Mouse (Mus musculus): ENCODE measurements around the gene Dysf.

The Dysf gene

GRCm38 (mm10) chr6:84051032-84051431 lies 42.6 kb downstream of the Dysf start:
- ATAC-seq (ENCODE audit: low TSS enrichment) = no peak

DNA sequence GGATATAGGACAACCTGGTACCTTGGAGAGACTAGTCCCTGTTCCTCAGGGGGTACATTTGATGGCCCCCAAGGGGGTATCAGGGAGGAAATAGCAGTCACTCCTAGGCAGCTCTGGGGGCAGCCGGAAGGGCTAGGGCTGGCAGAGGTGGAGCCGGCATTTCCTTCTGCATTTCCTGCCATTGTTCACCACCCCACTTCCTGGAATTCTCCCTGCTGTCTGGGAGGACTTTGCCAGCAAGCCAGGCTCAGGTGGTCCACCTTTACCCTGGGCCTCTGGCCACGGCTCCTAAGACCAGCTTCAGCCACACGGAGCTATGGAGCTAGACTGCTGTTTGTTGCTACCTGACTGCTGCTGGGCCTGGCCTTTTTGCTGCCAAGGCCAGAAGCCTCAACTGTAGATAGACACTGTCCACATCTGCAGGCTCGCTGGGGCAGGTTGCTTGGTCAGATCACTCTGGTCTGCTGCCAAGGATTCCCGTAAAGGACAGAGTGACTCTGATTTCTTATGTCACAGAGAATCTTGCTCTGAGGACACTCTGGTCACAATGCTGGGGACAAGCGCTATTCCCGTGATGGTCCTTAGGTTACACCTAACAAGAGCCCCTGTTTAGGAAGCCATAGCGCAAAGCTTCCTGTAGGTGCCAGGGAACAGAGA lies 45.6 kb downstream of the Dysf start:
- no peak for ATAC-seq (ENCODE audit: low TSS enrichment)

DNA sequence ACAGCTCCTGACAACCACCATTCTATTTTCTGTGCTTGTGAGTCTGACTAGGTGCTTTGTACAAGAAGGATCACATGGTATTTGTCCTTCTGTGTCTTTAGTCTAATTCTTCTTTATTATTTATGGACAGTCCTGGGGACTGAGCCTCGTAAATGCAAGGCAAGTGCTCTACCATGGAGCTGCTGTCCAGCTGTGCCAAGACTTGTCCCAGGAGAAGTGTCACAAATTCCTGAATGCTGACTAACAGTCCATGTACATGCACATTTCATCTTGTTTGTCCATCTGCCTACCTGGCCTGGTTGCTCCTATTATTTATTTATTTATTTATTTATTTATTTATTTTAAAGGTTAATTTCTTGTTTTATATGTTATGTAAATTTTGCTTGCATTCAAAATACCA lies 47.2 kb downstream of the Dysf start:
- no peak for ATAC-seq (ENCODE audit: low TSS enrichment)

DNA sequence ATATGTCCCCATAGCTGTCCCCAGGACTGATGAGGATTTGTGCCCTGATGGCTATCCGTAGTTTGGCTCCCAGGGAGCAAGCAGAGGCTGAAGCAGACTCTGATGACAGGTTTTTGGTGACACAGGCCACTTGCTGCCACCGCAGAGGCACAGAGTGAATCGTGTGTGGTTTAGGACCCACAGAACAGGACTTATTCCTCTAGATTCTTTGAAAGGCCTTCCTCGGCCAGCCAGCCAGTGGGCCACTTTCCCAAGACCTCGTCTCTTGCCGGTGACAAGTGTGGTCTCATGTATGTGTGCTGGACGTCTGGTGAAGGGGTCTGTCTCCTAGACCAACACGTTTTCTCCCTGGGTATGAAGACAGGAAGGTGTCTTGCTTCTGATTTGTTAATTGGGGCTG lies 48.8 kb downstream of the Dysf start:
- ATAC-seq (ENCODE audit: low TSS enrichment) = no peak

GRCm38 (mm10) chr6:84058671-84059141 lies 50.3 kb downstream of the Dysf start:
- ATAC-seq (ENCODE audit: low TSS enrichment) = no peak

DNA sequence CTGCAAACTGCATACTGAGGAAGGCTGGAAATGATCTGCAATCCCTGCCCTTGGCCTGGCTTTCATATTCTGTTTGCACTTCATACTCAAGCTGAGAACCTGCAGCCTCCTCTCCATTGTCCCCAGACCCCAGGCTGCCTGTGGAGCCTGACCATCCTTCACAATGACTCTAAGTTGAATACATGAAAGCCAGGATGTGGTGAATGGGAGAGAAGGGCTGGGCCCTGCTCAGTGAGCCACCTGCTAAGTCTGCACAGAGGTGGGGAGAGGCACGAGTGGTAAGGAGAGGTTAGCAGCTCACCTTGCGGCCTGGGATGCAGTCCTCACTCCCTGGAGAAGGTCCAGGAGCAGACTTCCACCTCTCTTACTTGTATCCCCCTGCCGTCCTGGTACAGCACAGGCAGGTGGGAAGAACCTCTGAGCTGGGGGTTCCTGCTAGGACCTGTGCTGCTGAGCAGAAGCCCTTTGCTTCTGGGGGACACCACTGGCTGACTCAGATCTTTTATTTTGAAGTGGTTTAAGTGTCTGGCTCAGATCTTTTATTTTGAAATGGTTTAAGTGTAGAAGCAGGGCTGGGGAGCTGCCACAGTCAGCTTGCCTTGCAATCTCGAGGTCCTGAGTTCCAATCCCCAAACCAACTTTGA lies 51.5 kb downstream of the Dysf start:
- no peak for ATAC-seq (ENCODE audit: low TSS enrichment)

DNA sequence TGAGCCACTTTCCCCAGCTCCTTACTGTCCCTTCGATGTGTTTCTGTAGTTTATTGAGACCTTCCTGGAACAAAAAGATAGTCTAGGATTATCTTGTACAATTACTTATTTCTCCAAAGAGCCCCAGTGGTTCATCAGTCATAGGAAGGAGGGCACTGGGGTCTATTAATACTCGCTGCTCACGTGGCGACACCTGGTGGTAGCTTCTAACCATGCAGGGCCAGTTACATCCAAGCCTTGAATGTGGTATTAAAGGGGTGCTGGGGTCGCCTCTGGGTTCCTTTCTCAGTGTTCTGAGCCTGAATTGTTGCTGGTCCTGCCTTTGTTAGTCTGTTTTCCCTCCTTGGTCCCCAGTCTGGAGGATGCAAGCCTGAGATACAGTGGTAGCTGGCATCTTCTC lies 52.9 kb downstream of the Dysf start:
- peak; percentile 68 for ATAC-seq (ENCODE audit: low TSS enrichment)

DNA sequence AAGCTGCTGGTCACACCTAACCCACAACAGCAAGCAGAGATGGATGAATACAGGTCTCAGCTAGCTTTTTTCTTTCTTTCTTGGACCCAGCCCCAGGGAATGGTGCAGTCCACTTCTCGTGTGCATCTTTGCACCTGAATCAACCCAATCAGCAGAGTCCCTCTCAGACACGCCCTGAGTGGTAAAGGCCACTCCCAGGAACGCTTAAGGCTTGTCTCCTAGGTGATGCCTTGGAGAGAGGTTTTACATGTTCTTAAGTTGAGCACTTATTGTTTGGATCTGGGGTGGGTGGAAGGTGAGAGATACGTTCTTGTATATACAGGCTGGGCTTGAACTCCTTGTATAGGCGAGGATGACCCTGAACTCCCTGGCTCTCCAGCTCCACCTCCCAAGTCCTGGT lies 54.2 kb downstream of the Dysf start:
- no peak for ATAC-seq (ENCODE audit: low TSS enrichment)

- ATAC-seq (ENCODE audit: low TSS enrichment) = no peak
These were observed 59.8 kb downstream of the Dysf start for GRCm38 (mm10) chr6:84068236-84068635.

- no peak for ATAC-seq (ENCODE audit: low TSS enrichment)
These were observed 61.9 kb downstream of the Dysf start for GRCm38 (mm10) chr6:84070251-84070650.

DNA sequence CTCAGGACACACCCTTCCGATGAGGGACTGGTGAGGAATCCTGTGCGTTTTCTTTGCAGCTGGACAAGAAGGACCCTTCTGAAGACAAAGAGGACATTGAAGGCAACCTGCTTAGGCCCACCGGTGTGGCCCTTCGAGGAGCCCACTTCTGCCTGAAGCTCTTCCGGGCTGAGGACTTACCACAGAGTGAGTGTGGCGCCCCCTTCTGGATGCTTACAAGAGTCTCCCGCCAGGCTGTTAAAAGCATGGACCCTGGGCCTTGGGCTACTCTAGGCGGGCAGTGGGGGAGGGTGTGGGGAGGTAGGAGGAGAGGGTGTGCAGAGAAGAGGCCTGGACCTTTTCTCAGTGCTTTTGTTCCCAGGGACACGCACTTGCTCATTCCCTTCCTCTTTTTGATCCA lies 64.2 kb downstream of the Dysf start:
- no peak for ATAC-seq (ENCODE audit: low TSS enrichment)

GRCm38 (mm10) chr6:84078172-84078571 lies 69.8 kb downstream of the Dysf start:
- ATAC-seq (ENCODE audit: low TSS enrichment) = peak; percentile 52; the same call in 1 of the 2 replicates

GRCm38 (mm10) chr6:84080631-84081030 lies 72.2 kb downstream of the Dysf start:
- no peak for ATAC-seq (ENCODE audit: low TSS enrichment)

DNA sequence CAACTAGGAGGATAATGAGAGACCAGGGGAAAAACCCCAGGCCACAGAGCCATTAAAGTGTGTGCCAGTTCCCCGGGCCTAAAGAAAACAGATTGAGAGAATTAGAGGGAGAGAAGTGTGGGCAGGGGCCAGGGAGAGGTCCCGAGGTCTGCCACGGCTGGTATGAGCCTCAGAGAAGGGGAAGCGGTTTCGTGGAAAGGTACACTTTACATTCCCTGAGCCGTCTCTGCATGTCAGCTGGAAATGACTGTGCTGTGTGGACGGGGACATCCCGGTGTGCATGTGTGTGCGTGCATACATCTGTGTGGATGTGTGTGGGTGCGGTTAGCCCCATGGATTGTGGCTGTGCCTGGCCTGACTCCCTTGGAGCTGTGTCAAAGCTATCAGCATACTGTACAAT lies 76.4 kb downstream of the Dysf start:
- no peak for ATAC-seq (ENCODE audit: low TSS enrichment)

DNA sequence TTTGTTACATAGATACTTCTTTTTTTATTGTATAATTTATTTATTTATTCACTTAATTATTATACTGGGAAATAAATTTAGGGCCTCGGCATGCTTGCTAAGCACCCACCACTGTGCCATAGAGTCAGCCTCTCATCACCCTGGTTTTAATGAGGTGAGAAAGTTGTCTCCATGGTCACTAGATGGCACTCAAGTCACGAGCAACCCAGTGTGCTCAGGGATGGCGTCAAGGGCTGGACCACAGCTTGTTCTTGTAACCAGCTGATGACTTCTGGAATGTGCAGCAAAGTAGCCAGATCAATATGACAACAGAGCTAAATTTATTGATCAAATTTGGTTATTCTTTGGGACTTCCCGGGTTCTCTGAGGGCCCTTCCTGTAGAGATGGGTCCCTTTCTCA lies 85.1 kb downstream of the Dysf start:
- ATAC-seq (ENCODE audit: low TSS enrichment) = peak; percentile 81

DNA sequence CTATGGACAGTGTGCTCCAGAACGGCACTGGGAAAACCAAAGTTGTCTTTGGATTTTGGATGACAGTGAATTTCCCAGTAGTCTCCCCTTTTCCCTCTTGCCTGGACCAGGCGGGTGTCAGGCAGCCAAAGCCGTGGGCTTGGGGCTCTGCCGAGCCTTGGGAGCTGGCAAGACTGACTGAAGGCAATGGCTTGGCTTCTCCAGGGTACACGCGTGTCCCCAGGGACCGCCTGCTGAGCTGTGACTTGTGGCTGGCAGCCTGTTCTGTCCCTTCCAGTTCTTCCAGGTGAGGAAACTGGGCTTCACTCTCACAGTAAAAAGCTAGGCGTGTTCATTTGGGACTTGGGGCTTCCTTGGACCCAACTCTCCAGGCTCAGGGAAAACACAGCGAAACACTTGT lies 86.1 kb downstream of the Dysf start:
- no peak for ATAC-seq (ENCODE audit: low TSS enrichment)

GRCm38 (mm10) chr6:84094998-84095397 lies 86.6 kb downstream of the Dysf start:
- ATAC-seq (ENCODE audit: low TSS enrichment) = peak; percentile 44; the same call in 1 of the 2 replicates

DNA sequence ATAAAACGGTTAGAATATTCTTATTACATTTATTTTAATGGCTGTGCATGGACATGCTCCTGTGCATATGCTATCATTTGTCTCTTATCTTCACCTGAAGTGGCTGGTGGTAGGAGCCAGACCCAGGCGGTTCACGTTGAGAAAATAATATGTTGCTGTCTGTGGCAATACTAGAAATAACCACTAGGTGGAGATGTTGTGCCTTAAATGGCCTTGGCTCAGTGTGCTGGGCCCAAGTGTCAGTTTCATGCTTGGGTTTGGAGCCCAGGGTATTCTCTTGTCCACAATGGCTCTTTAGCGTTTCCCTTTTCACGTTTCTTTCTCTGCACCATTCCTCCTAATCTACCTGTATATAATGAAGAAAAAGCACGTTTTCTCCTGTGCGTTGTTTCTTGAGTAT lies 87.5 kb downstream of the Dysf start:
- peak; percentile 86 for ATAC-seq (ENCODE audit: low TSS enrichment)

GRCm38 (mm10) chr6:84102002-84102401 lies 93.6 kb downstream of the Dysf start:
- no peak for ATAC-seq (ENCODE audit: low TSS enrichment)

- ATAC-seq (ENCODE audit: low TSS enrichment) = peak; percentile 77
These were observed 97.0 kb downstream of the Dysf start for GRCm38 (mm10) chr6:84105148-84106022.

DNA sequence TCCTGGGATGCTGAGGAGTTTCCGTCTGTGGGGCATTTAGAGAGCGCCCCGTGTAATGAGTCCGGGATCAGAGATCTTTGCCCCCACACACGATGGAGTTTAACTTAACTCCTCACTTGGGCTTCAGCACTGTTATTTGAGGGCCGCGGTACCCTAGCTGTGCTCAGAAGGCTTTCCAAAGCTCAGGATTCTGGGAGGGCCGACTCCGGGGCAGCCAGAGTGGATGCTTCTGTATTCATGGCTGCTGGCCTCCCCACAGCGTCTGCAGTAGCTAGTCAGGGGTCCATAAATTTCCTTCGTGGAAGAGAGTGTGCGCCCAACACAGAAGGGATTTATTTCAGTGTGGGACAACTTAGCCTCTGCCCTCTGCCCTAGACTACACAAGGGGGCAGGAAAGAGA lies 97.7 kb downstream of the Dysf start:
- no peak for ATAC-seq (ENCODE audit: low TSS enrichment)

DNA sequence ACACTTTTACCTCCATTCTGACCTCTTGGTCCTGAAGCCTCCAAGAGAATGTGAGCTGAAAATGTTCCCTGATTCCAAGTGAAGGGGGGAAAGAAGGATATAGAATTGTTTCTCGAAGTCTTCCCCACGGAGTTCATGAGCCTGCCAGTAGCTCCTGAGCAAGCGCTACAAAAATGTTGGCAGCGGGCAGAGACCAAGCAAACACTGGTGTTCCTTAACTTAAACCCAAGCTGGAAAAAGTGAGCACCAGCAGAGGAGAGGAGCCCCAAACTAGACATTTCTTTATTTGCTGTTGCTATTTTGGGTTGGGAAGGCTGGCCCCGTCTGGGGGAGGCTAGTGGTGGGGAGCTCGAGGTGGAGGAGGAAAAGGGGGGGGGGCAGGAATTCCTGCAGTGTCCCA lies 102.0 kb downstream of the Dysf start:
- ATAC-seq (ENCODE audit: low TSS enrichment) = no peak

DNA sequence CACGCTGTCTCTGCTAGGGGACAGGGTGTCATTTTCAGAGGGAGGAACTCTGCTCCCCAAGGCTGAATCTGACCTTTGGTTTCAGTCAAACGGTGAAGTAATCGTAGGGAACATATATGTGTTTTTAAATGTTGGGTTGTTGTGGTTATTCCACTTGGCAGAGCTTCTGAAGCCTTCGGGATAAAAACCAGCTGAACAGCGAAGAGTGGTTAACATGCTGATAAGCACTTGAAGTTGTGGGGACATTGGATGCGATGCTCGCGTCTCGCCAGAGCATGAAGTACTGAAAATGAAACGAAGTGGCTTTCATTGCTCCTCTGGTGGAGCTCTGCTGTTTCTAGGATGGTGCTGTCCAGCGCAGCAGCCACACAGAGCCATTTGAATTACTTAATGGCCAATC lies 102.7 kb downstream of the Dysf start:
- no peak for ATAC-seq (ENCODE audit: low TSS enrichment)
